8 mouse cellular contexts compared by ENCODE assay signal in genomic region chr10:122886055-122886915, GRCm38 (mm10).
DNase-seq lines count a peak whose midpoint lies in the region; ATAC-seq and TF ChIP-seq lines count a peak whose summit lies in the region.

No protein-coding gene starts in this region.

- no peak overlapping the region for H3K4me3 ChIP-seq in intestine, embryonic 15.5 days (replicated peaks)
- H3K4me3 ChIP-seq in lung, postnatal 0 days (ENCODE audit: low read depth, low read length), result no peak overlapping the region

- 11% methylated on average over 26 of the region's 26 CpGs for WGBS in intestine, embryonic 15.5 days
- WGBS in lung, postnatal 0 days, result 9% methylated on average over 26 of the region's 26 CpGs

- peaks cover 32% of the 10 kb centered on the region for H3K4me1 ChIP-seq in intestine, embryonic 15.5 days (replicated peaks)
- H3K4me1 ChIP-seq in lung, postnatal 0 days (ENCODE audit: insufficient read depth, low read depth, low read length), result peaks cover 15% of the 10 kb centered on the region; the same call in 1 of the 2 replicates

- no peak for TF ChIP-seq CTCF in lung, postnatal 0 days (IDR thresholded peaks at IDR 0.05)

- TF ChIP-seq EP300 in lung, postnatal 0 days (IDR thresholded peaks at IDR 0.05), result no peak

- no peaks in the 10 kb centered on the region for H3K27me3 ChIP-seq in intestine, embryonic 15.5 days (replicated peaks)
- no peaks in the 10 kb centered on the region for H3K27me3 ChIP-seq in lung, postnatal 0 days (replicated peaks; ENCODE audit: insufficient read depth, low read length)

- H3K9me3 ChIP-seq in intestine, embryonic 15.5 days, result no peaks in the 10 kb centered on the region
- no peaks in the 10 kb centered on the region for H3K9me3 ChIP-seq in lung, postnatal 0 days (ENCODE audit: low read length)

- H3K36me3 ChIP-seq in intestine, embryonic 15.5 days, result no peaks in the 10 kb centered on the region
- H3K36me3 ChIP-seq in lung, postnatal 0 days (ENCODE audit: insufficient read depth, low read length), result no peaks in the 10 kb centered on the region

- peak overlapping the region; percentile 15 for H3K9ac ChIP-seq in intestine, embryonic 15.5 days
- H3K9ac ChIP-seq in lung, postnatal 0 days (replicated peaks; ENCODE audit: low read depth), result 0 out of 2 replicates have a peak overlapping the region, but pooled peaks have one; percentile 6

- H3K27ac ChIP-seq in intestine, embryonic 15.5 days, result peak overlapping the region; percentile 90
- H3K27ac ChIP-seq in lung, postnatal 0 days (ENCODE audit: low read length), result peak overlapping the region; percentile 57

- H3K4me2 ChIP-seq in intestine, embryonic 15.5 days (replicated peaks), result peak overlapping the region; percentile 40
- H3K4me2 ChIP-seq in lung, postnatal 0 days (replicated peaks; ENCODE audit: low read depth, low read length), result peak overlapping the region; percentile 42

- DNase-seq in right cerebral cortex, adult 2 months (ENCODE audit: low spot score in 2 of 2), result peak; percentile 44 to 47
- no peak for DNase-seq in right cerebral cortex, adult 18-20 months
- peak; percentile 25 to 50 for DNase-seq in gastrocnemius, adult 8-10 months (ENCODE audit: low spot score in 2 of 2)
- DNase-seq in lung, postnatal 0 days (ENCODE audit: low spot score), result peak; percentile 81
- DNase-seq in right cerebral cortex, postnatal 10 days (ENCODE audit: low spot score in 2 of 2), result peak; percentile 52 to 65
- DNase-seq in spleen, postnatal 4 days (ENCODE audit: low spot score in 2 of 2), result no peak

- ATAC-seq in common myeloid progenitor, adult 5-6 weeks (replicated peaks; ENCODE audit: low read depth, poor library complexity, severe bottlenecking), result peak; percentile 56
- peak; percentile 31 for ATAC-seq in intestine, embryonic 15.5 days
- peak; percentile 30 for ATAC-seq in lung, postnatal 0 days

Comparison
In these comparisons a context has a peak if more than half of its experiments do, and no peak if none do; other contexts are left out.
1. DNase-seq: peak in right cerebral cortex, adult 2 months (2 of 2), gastrocnemius, adult 8-10 months (2 of 2), lung, postnatal 0 days (single experiment) and right cerebral cortex, postnatal 10 days (2 of 2); none in right cerebral cortex, adult 18-20 months (single experiment) and spleen, postnatal 4 days (0 of 2).
2. Peak in every context shown above with its lines, with median percentiles within 50 percentile points of each other: ATAC-seq.